14 mouse cellular contexts compared by ENCODE assay signal in the genomic region with DNA sequence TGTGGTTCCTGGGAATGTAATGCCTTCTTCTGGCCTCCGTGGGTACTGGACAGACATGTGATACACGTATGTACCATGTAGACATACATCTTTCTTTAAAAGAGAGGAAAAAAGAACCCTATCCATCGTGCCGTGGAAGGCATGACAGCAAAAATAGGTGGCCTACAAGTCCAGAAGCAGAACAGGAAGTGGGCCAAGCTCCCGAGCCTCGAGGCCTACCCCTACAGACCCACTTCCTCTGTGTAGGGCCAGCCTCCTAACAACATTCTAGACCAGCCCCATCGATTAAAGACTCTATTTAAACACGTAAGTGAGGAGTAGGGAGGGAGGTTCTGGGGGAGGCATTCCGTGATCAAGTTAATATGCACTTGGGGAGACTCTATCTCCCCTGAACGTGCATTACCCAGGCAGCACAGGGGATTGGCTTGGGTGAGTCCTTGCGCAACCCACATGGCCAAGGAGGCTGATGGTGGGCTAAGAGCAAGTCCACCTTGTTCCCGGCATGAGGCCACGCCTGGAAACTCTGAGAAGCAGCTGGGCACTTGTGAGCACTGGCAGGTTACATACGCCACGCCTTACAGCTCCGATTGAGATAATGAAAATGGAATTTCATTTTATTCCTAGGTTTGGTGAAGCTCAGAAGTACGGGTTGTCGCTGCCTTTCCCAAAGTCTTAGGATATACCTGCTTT.
"Had no signal": no experiment of that assay in that cellular context is flagged by ENCODE, and none has a peak within 500 bp of the region (broad histone marks: within the 10 kb centered on the region; RNA-seq: fewer than 3 reads in every experiment).

No protein-coding gene starts in this region.

- H3K36me3 ChIP-seq: limb, embryonic 12.5 days; liver, embryonic 13.5 days; midbrain, embryonic 15.5 days had no signal

- H3K27ac ChIP-seq: limb, embryonic 12.5 days; liver, embryonic 13.5 days; midbrain, embryonic 15.5 days had no signal

- ATAC-seq: liver, postnatal 0 days; midbrain, embryonic 15.5 days had no signal

- H3K4me3 ChIP-seq: limb, embryonic 12.5 days; liver, embryonic 13.5 days; megakaryocyte, embryonic 14.5 days; midbrain, embryonic 15.5 days had no signal

- DNase-seq: kidney, adult 2 months; kidney, postnatal 25 days; layer of hippocampus, postnatal 36 days; liver; liver, embryonic 13.5 days; liver, postnatal 0 days; lung, postnatal 36 days; right cerebral cortex, postnatal 14 days; thymus, adult 2 months; thymus, postnatal 25 days had no signal

- H3K9ac ChIP-seq: limb, embryonic 12.5 days; liver, embryonic 13.5 days; liver, postnatal 0 days; midbrain, embryonic 15.5 days had no signal

- H3K4me2 ChIP-seq: limb, embryonic 12.5 days; liver, embryonic 13.5 days; midbrain, embryonic 11.5 days; midbrain, embryonic 15.5 days had no signal

- H3K4me1 ChIP-seq: limb, embryonic 12.5 days; liver, embryonic 13.5 days; midbrain, embryonic 15.5 days had no signal

- H3K9me3 ChIP-seq: limb, embryonic 12.5 days; liver, embryonic 13.5 days; megakaryocyte, embryonic 14.5 days; midbrain, embryonic 15.5 days had no signal

- H3K27me3 ChIP-seq: limb, embryonic 12.5 days; liver, embryonic 13.5 days; megakaryocyte, embryonic 14.5 days; midbrain, embryonic 15.5 days had no signal
